Comparison of ENCODE assay signal across 8 mouse cellular contexts in the genomic region with DNA sequence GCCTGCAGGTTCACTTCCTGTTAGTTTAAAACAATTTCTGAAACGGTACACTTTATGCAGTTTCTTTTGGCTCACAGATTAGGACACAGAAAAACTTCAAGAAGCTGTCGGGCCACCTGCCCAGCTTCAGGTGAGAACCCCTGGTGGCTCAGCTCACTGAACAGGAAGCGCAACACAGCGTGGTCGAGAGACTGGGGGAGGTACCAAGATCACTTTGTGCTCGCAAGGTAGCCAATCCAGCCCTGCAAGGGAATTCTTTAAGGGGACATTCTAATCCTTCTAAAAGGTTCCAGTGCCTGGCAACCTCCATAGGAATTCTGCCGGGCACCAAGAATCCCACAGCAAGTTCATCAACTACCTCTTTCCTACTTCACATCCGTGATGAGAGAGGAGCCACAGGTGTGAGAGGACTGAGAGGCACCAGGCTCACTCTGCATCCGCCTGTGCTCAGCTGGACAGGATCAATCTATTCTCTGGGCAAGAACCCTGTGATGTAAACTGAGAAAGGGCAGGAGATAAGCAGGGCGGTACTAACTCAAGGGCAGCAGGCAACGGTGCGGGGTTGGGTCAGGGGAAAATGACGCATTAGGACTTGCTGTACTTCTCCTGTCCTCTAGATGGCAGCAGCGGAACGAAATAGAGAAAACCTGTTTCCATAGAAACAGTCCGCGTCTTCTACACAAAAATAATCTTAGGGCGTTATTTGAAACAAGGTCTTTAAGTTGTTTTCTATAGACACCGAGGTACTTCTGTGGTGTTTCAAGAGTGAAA.
A peak's percentile ranks its signal among the peaks of the same experiment; 100 is the strongest.
DNase-seq lines count a peak whose midpoint lies in the region; ATAC-seq and TF ChIP-seq lines count a peak whose summit lies in the region.

No protein-coding gene starts in this region.

- TF ChIP-seq CTCF in C2C12 (IDR thresholded peaks at IDR 0.05; ENCODE audit: control insufficient read depth, insufficient read depth, insufficient read length): peak; percentile 70
- peak; percentile 43; the same call in 1 of the 2 replicates for TF ChIP-seq CTCF in bone marrow macrophage, adult 2 months (IDR thresholded peaks at IDR 0.05; ENCODE audit: low read depth, low read length)
- peak; percentile 73 for TF ChIP-seq CTCF in embryonic fibroblast, embryonic 13.5 days (IDR thresholded peaks at IDR 0.05; ENCODE audit: borderline replicate concordance, insufficient read depth, low read length)
- peak; percentile 94 for TF ChIP-seq CTCF in midbrain, postnatal 0 days (IDR thresholded peaks at IDR 0.05)

- peak; percentile 87 for ATAC-seq in kidney, embryonic 14.5 days (ENCODE audit: low FRiP score, low TSS enrichment)
- peak; percentile 58; the same call in 1 of the 2 replicates for ATAC-seq in limb, embryonic 14.5 days (ENCODE audit: low FRiP score, low read depth)
- peak; percentile 73 for ATAC-seq in midbrain, postnatal 0 days (ENCODE audit: low FRiP score)

- 3% methylated on average over 19 of the region's 19 CpGs for WGBS in heart, embryonic 10.5 days
- 3% methylated on average over 19 of the region's 19 CpGs for WGBS in kidney, embryonic 14.5 days
- 2% methylated on average over 19 of the region's 19 CpGs for WGBS in limb, embryonic 14.5 days
- 2% methylated on average over 19 of the region's 19 CpGs for WGBS in midbrain, postnatal 0 days

- peak; percentile 81 for DNase-seq in heart, embryonic 10.5 days (ENCODE audit: low spot score)
- peak; percentile 92 for DNase-seq in limb, embryonic 14.5 days (ENCODE audit: low spot score)
- DNase-seq in midbrain, postnatal 0 days (ENCODE audit: low spot score): peak; percentile 85
- DNase-seq in spleen, postnatal 36 days (ENCODE audit: low spot score in 2 of 2): peak; percentile 34 to 45

- no peak overlapping the region for H3K4me3 ChIP-seq in C2C12 (ENCODE audit: insufficient read depth, poor library complexity, severe bottlenecking)
- H3K4me3 ChIP-seq in bone marrow macrophage, adult 2 months (ENCODE audit: insufficient read depth, low read length): no peak overlapping the region
- H3K4me3 ChIP-seq in embryonic fibroblast, embryonic 13.5 days (ENCODE audit: insufficient read depth, low read length): no peak overlapping the region
- peak overlapping the region; percentile 43 for H3K4me3 ChIP-seq in heart, embryonic 10.5 days
- H3K4me3 ChIP-seq in kidney, embryonic 14.5 days (ENCODE audit: low read length): peak overlapping the region; percentile 16; the same call in 1 of the 2 replicates
- H3K4me3 ChIP-seq in limb, embryonic 14.5 days (replicated peaks; ENCODE audit: low read length): peak overlapping the region; percentile 14; the same call in 1 of the 2 replicates
- peak overlapping the region; percentile 19; the same call in 1 of the 2 replicates for H3K4me3 ChIP-seq in midbrain, postnatal 0 days (ENCODE audit: low read depth, low read length)

- H3K79me3 ChIP-seq in C2C12 (ENCODE audit: low read depth): no peaks in the 10 kb centered on the region

- no peak overlapping the region for H3K27ac ChIP-seq in bone marrow macrophage, adult 2 months (ENCODE audit: insufficient read depth, low read depth, low read length)
- no peak overlapping the region for H3K27ac ChIP-seq in embryonic fibroblast, embryonic 13.5 days (ENCODE audit: insufficient read depth, low read length)
- H3K27ac ChIP-seq in heart, embryonic 10.5 days: no peak overlapping the region
- no peak overlapping the region for H3K27ac ChIP-seq in kidney, embryonic 14.5 days (ENCODE audit: low read depth, low read length)
- no peak overlapping the region for H3K27ac ChIP-seq in limb, embryonic 14.5 days (replicated peaks; ENCODE audit: low read depth, low read length)
- no peak overlapping the region for H3K27ac ChIP-seq in midbrain, postnatal 0 days (ENCODE audit: low read depth, low read length)

- H3ac ChIP-seq in C2C12 (ENCODE audit: control insufficient read depth, insufficient read length, low read depth): no peak overlapping the region

- H3K36me3 ChIP-seq in C2C12 (ENCODE audit: control insufficient read depth, insufficient read depth): no peaks in the 10 kb centered on the region
- H3K36me3 ChIP-seq in heart, embryonic 10.5 days: no peaks in the 10 kb centered on the region
- no peaks in the 10 kb centered on the region for H3K36me3 ChIP-seq in kidney, embryonic 14.5 days (ENCODE audit: control insufficient read depth, insufficient read depth, low read length)
- H3K36me3 ChIP-seq in limb, embryonic 14.5 days (ENCODE audit: control insufficient read depth, insufficient read depth, low read length): no peaks in the 10 kb centered on the region
- no peaks in the 10 kb centered on the region for H3K36me3 ChIP-seq in midbrain, postnatal 0 days (ENCODE audit: insufficient read depth, low read length)

- H3K4me1 ChIP-seq in bone marrow macrophage, adult 2 months (ENCODE audit: control insufficient read depth, insufficient read depth, low read length): no peaks in the 10 kb centered on the region
- H3K4me1 ChIP-seq in embryonic fibroblast, embryonic 13.5 days (ENCODE audit: control insufficient read depth, insufficient read depth, low read length): no peaks in the 10 kb centered on the region
- peaks cover 11% of the 10 kb centered on the region for H3K4me1 ChIP-seq in heart, embryonic 10.5 days
- H3K4me1 ChIP-seq in kidney, embryonic 14.5 days (ENCODE audit: control insufficient read depth, insufficient read depth, low read length): 0 out of 2 replicates have a peak, but pooled peaks cover 3% of the 10 kb centered on the region
- no peaks in the 10 kb centered on the region for H3K4me1 ChIP-seq in limb, embryonic 14.5 days (ENCODE audit: control insufficient read depth, insufficient read depth, low read length)
- no peaks in the 10 kb centered on the region for H3K4me1 ChIP-seq in midbrain, postnatal 0 days (ENCODE audit: insufficient read depth, low read length)

- no peak overlapping the region for H3K9ac ChIP-seq in kidney, embryonic 14.5 days (ENCODE audit: low read depth, low read length)
- H3K9ac ChIP-seq in limb, embryonic 14.5 days (ENCODE audit: low read depth, low read length, severe bottlenecking): no peak overlapping the region; the same call in 1 of the 2 replicates
- H3K9ac ChIP-seq in midbrain, postnatal 0 days (replicated peaks; ENCODE audit: low read length, poor library complexity, severe bottlenecking): no peak overlapping the region

- peaks cover 4% of the 10 kb centered on the region for H3K27me3 ChIP-seq in C2C12 (ENCODE audit: control insufficient read depth, insufficient read depth, insufficient read length)
- H3K27me3 ChIP-seq in heart, embryonic 10.5 days (ENCODE audit: insufficient read depth, poor library complexity, severe bottlenecking): peaks cover 7% of the 10 kb centered on the region; the same call in 1 of the 2 replicates
- peaks cover 4% of the 10 kb centered on the region for H3K27me3 ChIP-seq in kidney, embryonic 14.5 days (ENCODE audit: control insufficient read depth, insufficient read depth, low read length)
- peaks cover 7% of the 10 kb centered on the region; the same call in 1 of the 2 replicates for H3K27me3 ChIP-seq in limb, embryonic 14.5 days (ENCODE audit: control insufficient read depth, insufficient read depth, low read length)
- peaks cover 11% of the 10 kb centered on the region for H3K27me3 ChIP-seq in midbrain, postnatal 0 days (ENCODE audit: insufficient read depth, low read length)

- peak overlapping the region; percentile 31 for H3K4me2 ChIP-seq in kidney, embryonic 14.5 days (replicated peaks; ENCODE audit: low read depth, low read length)
- peak overlapping the region; percentile 37; the same call in 1 of the 2 replicates for H3K4me2 ChIP-seq in limb, embryonic 14.5 days (replicated peaks; ENCODE audit: low read depth, low read length, severe bottlenecking)
- H3K4me2 ChIP-seq in midbrain, postnatal 0 days (ENCODE audit: low read depth, low read length, poor library complexity, severe bottlenecking): peak overlapping the region; percentile 61

- no peaks in the 10 kb centered on the region for H3K79me2 ChIP-seq in C2C12 (ENCODE audit: control insufficient read depth, insufficient read depth)

- H3K9me3 ChIP-seq in heart, embryonic 10.5 days: no peaks in the 10 kb centered on the region
- H3K9me3 ChIP-seq in kidney, embryonic 14.5 days (ENCODE audit: control insufficient read depth, low read length): no peaks in the 10 kb centered on the region
- no peaks in the 10 kb centered on the region for H3K9me3 ChIP-seq in limb, embryonic 14.5 days (ENCODE audit: control insufficient read depth, low read length)
- H3K9me3 ChIP-seq in midbrain, postnatal 0 days (ENCODE audit: low read length): no peaks in the 10 kb centered on the region

- no peak for TF ChIP-seq POLR2A in bone marrow macrophage, adult 2 months (IDR thresholded peaks at IDR 0.05; ENCODE audit: borderline replicate concordance, low read depth, low read length)
- no peak for TF ChIP-seq POLR2A in embryonic fibroblast, embryonic 13.5 days (IDR thresholded peaks at IDR 0.05; ENCODE audit: low read depth, low read length)
- no peak for TF ChIP-seq POLR2A in limb, embryonic 14.5 days (IDR thresholded peaks at IDR 0.05; ENCODE audit: borderline replicate concordance, extremely low read depth, insufficient read depth, insufficient read length)

TF ChIP-seq in C2C12, 6 proteins besides CTCF, POLR2A, EP300 and RAD21:
- no peak for TF ChIP-seq FOSL1 (IDR thresholded peaks at IDR 0.05; ENCODE audit: insufficient read depth, low read length, poor library complexity, severe bottlenecking)
- TF ChIP-seq USF1 (IDR thresholded peaks at IDR 0.05; ENCODE audit: low read depth): no peak
- no peak for TF ChIP-seq CEBPB (IDR thresholded peaks at IDR 0.05; ENCODE audit: low read depth)
- no peak for TF ChIP-seq MYOD1 (IDR thresholded peaks at IDR 0.05; ENCODE audit: control insufficient read depth, insufficient read length, low read depth)
- no peak for TF ChIP-seq MYOG (IDR thresholded peaks at IDR 0.05; ENCODE audit: control insufficient read depth, extremely low read depth, insufficient read length)
- TF ChIP-seq MAX (IDR thresholded peaks at IDR 0.05): no peak
TF ChIP-seq in C2C12: peak in this region for 0.

Comparison
In these comparisons a context has a peak if more than half of its experiments do, and no peak if none do; other contexts are left out.
1. H3K4me3 ChIP-seq: peak in heart, embryonic 10.5 days (single experiment), kidney, embryonic 14.5 days (single experiment), limb, embryonic 14.5 days (single experiment) and midbrain, postnatal 0 days (single experiment); none in C2C12 (single experiment), bone marrow macrophage, adult 2 months (single experiment) and embryonic fibroblast, embryonic 13.5 days (single experiment).
2. CTCF ChIP-seq: peak in every context shown above with its lines; median percentile 94 in midbrain, postnatal 0 days; 73 in embryonic fibroblast, embryonic 13.5 days; 70 in C2C12; 43 in bone marrow macrophage, adult 2 months.
3. DNase-seq: peak in every context shown above with its lines; median percentile 92 in limb, embryonic 14.5 days; 85 in midbrain, postnatal 0 days; 81 in heart, embryonic 10.5 days; 40 in spleen, postnatal 36 days.
4. Peak in every context shown above with its lines, with median percentiles within 50 percentile points of each other: ATAC-seq and H3K4me2 ChIP-seq.